Mouse (Mus musculus) gastrocnemius, adult 8-10 months (tissue): ENCODE results near the gene Ep300. TPM values are rescaled to one million over a fixed set of nuclear protein-coding genes. Genes with fewer than 3 reads are reported as not detected.
"Not testable (repeated sequence)": the region's sequence is repeated elsewhere in the genome, so short reads cannot be mapped to it uniquely, and the experiment has no call there.

Experiments
- DNase-seq, 2 experiments: peaks; one replicate each; pipeline ENCODE4 v3.0.0; 2022; ENCODE audit warnings: low spot score in 2 of 2
- microRNA-seq: library from miRNA; unstranded; fragments of <30 nt; microRNA quantifications from one replicate; pipeline ENCODE4 v1.2.0, GENCODE M21; 2022
- total RNA-seq, 4 experiments: library from RNA; stranded (reverse); gene quantifications; 2 replicates each; pipeline ENCODE4 v1.2.4; 2022

The Ep300 gene
- total RNA-seq, 4 experiments from 2014 or later = 38.2 to 52.3 (median 42.2) TPM

DNA sequence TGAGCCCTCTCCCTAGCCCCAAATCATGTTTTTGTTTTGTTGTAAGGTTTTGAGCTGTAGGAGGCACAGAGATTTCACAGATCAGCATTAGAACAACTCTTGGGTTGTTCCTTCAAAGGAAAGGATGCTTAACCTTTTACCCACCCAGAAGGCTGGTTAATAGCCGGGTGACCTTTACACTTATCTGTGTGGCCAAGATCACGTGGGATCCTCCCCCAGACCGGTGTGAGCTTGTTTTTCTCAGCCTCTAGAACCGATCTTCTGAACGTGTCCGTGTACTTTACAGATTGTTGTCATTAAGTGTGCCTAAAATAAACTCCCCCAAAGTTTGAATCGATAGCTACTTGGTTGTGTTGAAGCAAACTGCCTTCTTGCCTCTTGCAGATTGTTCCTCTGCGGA is 115.5 kb downstream of the Ep300 start:
- no peak for DNase-seq

DNA sequence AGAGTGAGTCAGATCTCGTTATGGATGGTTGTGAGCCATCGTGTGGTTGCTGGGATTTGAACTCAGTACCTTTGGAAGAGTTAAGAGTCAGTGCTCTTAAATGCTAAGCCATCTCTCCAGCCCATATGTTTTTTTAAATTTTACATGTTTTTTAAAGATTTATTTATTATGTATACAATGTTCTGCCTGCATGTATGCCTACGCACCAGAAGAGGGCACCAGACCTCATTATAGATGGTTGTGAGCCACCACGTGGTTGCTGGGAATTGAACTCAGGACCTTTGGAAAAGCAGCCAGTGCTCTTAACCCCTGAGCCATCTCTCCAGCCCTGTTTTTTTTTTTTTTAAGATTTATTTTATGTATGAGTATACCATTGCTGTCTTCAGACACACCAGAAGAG is 116.2 kb downstream of the Ep300 start:
- not testable (repeated sequence) for DNase-seq

Small RNA genes lying within 50 kb of the gene (microRNA-seq; reads per million reads assigned to microRNA genes)
- not detected for gene Gm23880

Other genes starting within 250 kb of the Ep300 start
- 1 to 10 TPM; 4.9 to 8.7 (median 7.5) TPM for gene Slc25a17, start 224.5 kb upstream of the Ep300 start, total RNA-seq
- 10 to 100 TPM; 82.9 to 93.0 (median 88.0) TPM for gene St13, start 185.3 kb upstream of the Ep300 start, total RNA-seq
- 1 to 10 TPM; 4.6 to 8.1 (median 7.7) TPM for gene Xpnpep3, start 185.2 kb upstream of the Ep300 start, total RNA-seq
- gene Dnajb7, start 177.1 kb upstream of the Ep300 start, total RNA-seq = not detected
- gene Rbx1, start 119.1 kb upstream of the Ep300 start, total RNA-seq = 100 to 1,000 TPM in 3 of 4 experiments, 10 to 100 TPM in 1; 90.3 to 113 (median 101) TPM
- gene L3mbtl2, start 78.5 kb downstream of the Ep300 start, total RNA-seq = 1 to 10 TPM; 8.6 to 9.6 (median 9.3) TPM
- 1 to 10 TPM in 3 of 4 experiments, under 1 TPM in 1; 0.73 to 1.3 (median 1.1) TPM for gene Chadl, start 111.9 kb downstream of the Ep300 start, total RNA-seq
- 10 to 100 TPM; 29.2 to 37.7 (median 33.5) TPM for gene Zc3h7b, start 159.7 kb downstream of the Ep300 start, total RNA-seq
- gene Rangap1, start 160.2 kb downstream of the Ep300 start, total RNA-seq = 10 to 100 TPM; 23.5 to 24.3 (median 23.6) TPM
- 100 to 1,000 TPM; 191 to 229 (median 196) TPM for gene Tef, start 217.1 kb downstream of the Ep300 start, total RNA-seq